Mouse (Mus musculus) liver, embryonic 13.5 days (tissue): ENCODE data around the gene Laptm4a. TPM values are rescaled to one million over a fixed set of nuclear protein-coding genes. Genes with fewer than 3 reads are reported as not detected.

Source experiments
- ATAC-seq: fragments of 200-750 bp; cut with Nextera tagmentation; 2 replicates; pipeline ENCODE4 v1.8.0; 2017; ENCODE audit warnings: low read depth, mild to moderate bottlenecking, moderate number of reproducible peaks, moderate library complexity
- DNase-seq: peaks from one replicate; pipeline ENCODE4 v3.0.0; 2022
- H3K27ac ChIP-seq: fragments of 300-500 bp; sonication (generic); 2 replicates; pipeline ENCODE4 v1.5.1; 2015; ENCODE audit warnings: moderate library complexity, mild to moderate bottlenecking, inconsistent platforms
- H3K27me3 ChIP-seq: fragments of 300-500 bp; sonication (generic); 2 replicates; pipeline ENCODE4 v1.6.1; 2015; ENCODE audit warnings: mild to moderate bottlenecking, inconsistent platforms
- H3K36me3 ChIP-seq: fragments of 300-500 bp; sonication (generic); 2 replicates; pipeline ENCODE4 v1.6.1; 2015; ENCODE audit warnings: mild to moderate bottlenecking, inconsistent platforms
- H3K4me1 ChIP-seq: fragments of 300-500 bp; sonication (generic); replicated peaks from 2 replicates; pipeline ENCODE4 v1.6.1; 2015; ENCODE audit warnings: inconsistent platforms
- H3K4me2 ChIP-seq: fragments of 300-500 bp; sonication (generic); 2 replicates; pipeline ENCODE4 v1.6.1; 2015; ENCODE audit warnings: inconsistent platforms, mild to moderate bottlenecking, moderate library complexity
- H3K4me3 ChIP-seq: fragments of 300-500 bp; sonication (generic); replicated peaks from 2 replicates; pipeline ENCODE4 v1.5.1; 2015; ENCODE audit warnings: mild to moderate bottlenecking, inconsistent platforms
- H3K9ac ChIP-seq: fragments of 300-500 bp; sonication (generic); 2 replicates; pipeline ENCODE4 v1.6.1; 2015; ENCODE audit warnings: mild to moderate bottlenecking, inconsistent platforms
- H3K9me3 ChIP-seq: fragments of 300-500 bp; sonication (generic); replicated peaks from 2 replicates; pipeline ENCODE4 v1.6.1; 2016; ENCODE audit warnings: inconsistent platforms
- WGBS: fragments of 180-500 bp; shearing (Covaris S2); methylation state at CpG from one replicate; pipeline ENCODE4 v1.1.7; 2015; ENCODE audit not compliant: insufficient replicate concordance; 5-methylcytosine and 5-hydroxymethylcytosine counted together
- polyA plus RNA-seq: library from polyadenylated mRNA; unstranded; fragments of >200 nt; fragmentation: Nextera tagmentation; extraction: Ambion mirVana; gene quantifications from 2 replicates; pipeline ENCODE4 v1.2.1, GENCODE M21; 2015

Gene Laptm4a
- polyA plus RNA-seq: 71.4 and 83.9 TPM in 2 replicates

- ATAC-seq (peak; percentile 96), DNase-seq (peak; percentile 96)
- H3K9ac ChIP-seq: peak within 1 kb of the TSS; percentile 87
- no peaks in the 10 kb centered on the region for H3K27me3 ChIP-seq
- H3K27ac ChIP-seq: peak within 1 kb of the TSS; percentile 93
- peak within 1 kb of the TSS; percentile 88 for H3K4me2 ChIP-seq
- peak within 1 kb of the TSS; percentile 75 for H3K4me3 ChIP-seq
- WGBS: under 1% methylated on average over 73 of the region's 73 CpGs
- peaks cover 11% of the 10 kb centered on the region for H3K36me3 ChIP-seq
- peaks cover 31% of the 10 kb centered on the region for H3K4me1 ChIP-seq
- no peaks in the 10 kb centered on the region for H3K9me3 ChIP-seq
Measured at GRCm38 (mm10) chr12:8921394-8922368, at the start of gene Laptm4a. TSS of gene Laptm4a (plus strand) at chr12:8921664.

- ATAC-seq (no peak), DNase-seq (no peak)
- H3K4me3 ChIP-seq: no peak overlapping the region
- peaks cover 14% of the 10 kb centered on the region for H3K4me1 ChIP-seq
- no peaks in the 10 kb centered on the region for H3K9me3 ChIP-seq
- no peaks in the 10 kb centered on the region for H3K36me3 ChIP-seq
- no peaks in the 10 kb centered on the region for H3K27me3 ChIP-seq
- no peak overlapping the region for H3K27ac ChIP-seq
- 69% methylated on average over 9 of the region's 9 CpGs for WGBS
- no peak overlapping the region for H3K9ac ChIP-seq
- no peak overlapping the region for H3K4me2 ChIP-seq
Measured at GRCm38 (mm10) chr12:8875583-8875982, 45.9 kb upstream of the Laptm4a start.

- ATAC-seq: peak; percentile 56
- Histone ChIP-seq H3K4me1 (peaks cover 14% of the 10 kb centered on the region), H3K27ac (no peak overlapping the region)
Measured at GRCm38 (mm10) chr12:8876865-8877264, 44.6 kb upstream of the Laptm4a start.

GRCm38 (mm10) chr12:8877413-8877812 is 44.1 kb upstream of the Laptm4a start:
- H3K4me1 ChIP-seq: peaks cover 14% of the 10 kb centered on the region
- H3K4me3 ChIP-seq: no peak overlapping the region
- no peak overlapping the region for H3K9ac ChIP-seq
- DNase-seq: no peak
- no peaks in the 10 kb centered on the region for H3K9me3 ChIP-seq
- H3K36me3 ChIP-seq: no peaks in the 10 kb centered on the region
- H3K27me3 ChIP-seq: no peaks in the 10 kb centered on the region
- H3K4me2 ChIP-seq: no peak overlapping the region
- H3K27ac ChIP-seq: no peak overlapping the region
- ATAC-seq: 0 out of 2 replicates have a peak, but pooled peaks have one; percentile 2
- WGBS: 47% methylated on average over 6 of the region's 6 CpGs

More at GRCm38 (mm10) chr12:8876865-8877264, 44.6 kb upstream of the Laptm4a start:
- WGBS: 68% methylated on average over 5 of the region's 5 CpGs
- H3K4me2 ChIP-seq: no peak overlapping the region
- no peak overlapping the region for H3K4me3 ChIP-seq
- no peaks in the 10 kb centered on the region for H3K27me3 ChIP-seq
- no peak overlapping the region for H3K9ac ChIP-seq
- H3K9me3 ChIP-seq: no peaks in the 10 kb centered on the region
- no peak for DNase-seq
- H3K36me3 ChIP-seq: no peaks in the 10 kb centered on the region

DNA sequence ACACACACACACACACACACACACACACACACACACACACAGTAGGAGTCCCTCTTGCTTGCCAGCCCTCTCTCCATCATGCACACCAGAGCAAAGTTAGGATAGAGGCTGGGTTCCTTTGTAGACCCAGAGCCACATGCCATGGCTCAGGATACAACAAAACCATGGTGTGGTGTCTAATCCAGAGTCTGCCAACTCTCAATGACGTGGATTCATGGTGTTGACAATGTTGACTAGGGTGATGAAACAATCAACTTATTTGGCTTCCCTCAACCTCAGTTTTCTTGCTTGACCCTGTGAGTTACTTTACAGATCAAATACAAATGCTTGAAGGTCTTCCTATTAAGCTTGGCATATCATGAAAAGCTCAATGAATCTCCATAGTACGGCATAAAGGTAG is 42.7 kb upstream of the Laptm4a start:
- 64% methylated on average over 2 of the region's 2 CpGs for WGBS
- no peak for ATAC-seq
- no peak overlapping the region for H3K4me3 ChIP-seq
- H3K27me3 ChIP-seq: no peaks in the 10 kb centered on the region
- H3K4me1 ChIP-seq: peaks cover 14% of the 10 kb centered on the region
- H3K9me3 ChIP-seq: no peaks in the 10 kb centered on the region
- no peak for DNase-seq
- H3K27ac ChIP-seq: no peak overlapping the region
- no peaks in the 10 kb centered on the region for H3K36me3 ChIP-seq
- H3K9ac ChIP-seq: no peak overlapping the region
- no peak overlapping the region for H3K4me2 ChIP-seq

GRCm38 (mm10) chr12:8879389-8879788 is 42.1 kb upstream of the Laptm4a start:
- Histone ChIP-seq H3K4me3 (no peak overlapping the region), H3K27me3 (no peaks in the 10 kb centered on the region), H3K36me3 (no peaks in the 10 kb centered on the region), H3K9me3 (no peaks in the 10 kb centered on the region), H3K27ac (no peak overlapping the region), H3K9ac (no peak overlapping the region), H3K4me2 (no peak overlapping the region), H3K4me1 (peaks cover 14% of the 10 kb centered on the region)
- ATAC-seq: no peak
- DNase-seq: no peak
- 52% methylated on average over 6 of the region's 6 CpGs for WGBS

GRCm38 (mm10) chr12:8881736-8882135 is 39.7 kb upstream of the Laptm4a start:
- WGBS: 36% methylated on average over 4 of the region's 4 CpGs
- Histone ChIP-seq H3K4me1 (peaks cover 15% of the 10 kb centered on the region), H3K36me3 (no peaks in the 10 kb centered on the region), H3K9me3 (no peaks in the 10 kb centered on the region), H3K9ac (no peak overlapping the region), H3K27me3 (no peaks in the 10 kb centered on the region), H3K4me3 (no peak overlapping the region), H3K27ac (0 out of 2 replicates have a peak overlapping the region, but pooled peaks have one; percentile 44), H3K4me2 (no peak overlapping the region)
- ATAC-seq: no peak
- no peak for DNase-seq

GRCm38 (mm10) chr12:8882376-8882775 is 39.1 kb upstream of the Laptm4a start:
- peak; percentile 8; the same call in 1 of the 2 replicates for ATAC-seq
- WGBS: 57% methylated on average over 8 of the region's 8 CpGs
- no peak overlapping the region for H3K4me2 ChIP-seq
- no peaks in the 10 kb centered on the region for H3K36me3 ChIP-seq
- H3K4me1 ChIP-seq: peaks cover 9% of the 10 kb centered on the region
- no peak for DNase-seq
- H3K27ac ChIP-seq: no peak overlapping the region
- H3K9me3 ChIP-seq: no peaks in the 10 kb centered on the region
- H3K27me3 ChIP-seq: no peaks in the 10 kb centered on the region
- H3K4me3 ChIP-seq: no peak overlapping the region
- H3K9ac ChIP-seq: no peak overlapping the region

DNA sequence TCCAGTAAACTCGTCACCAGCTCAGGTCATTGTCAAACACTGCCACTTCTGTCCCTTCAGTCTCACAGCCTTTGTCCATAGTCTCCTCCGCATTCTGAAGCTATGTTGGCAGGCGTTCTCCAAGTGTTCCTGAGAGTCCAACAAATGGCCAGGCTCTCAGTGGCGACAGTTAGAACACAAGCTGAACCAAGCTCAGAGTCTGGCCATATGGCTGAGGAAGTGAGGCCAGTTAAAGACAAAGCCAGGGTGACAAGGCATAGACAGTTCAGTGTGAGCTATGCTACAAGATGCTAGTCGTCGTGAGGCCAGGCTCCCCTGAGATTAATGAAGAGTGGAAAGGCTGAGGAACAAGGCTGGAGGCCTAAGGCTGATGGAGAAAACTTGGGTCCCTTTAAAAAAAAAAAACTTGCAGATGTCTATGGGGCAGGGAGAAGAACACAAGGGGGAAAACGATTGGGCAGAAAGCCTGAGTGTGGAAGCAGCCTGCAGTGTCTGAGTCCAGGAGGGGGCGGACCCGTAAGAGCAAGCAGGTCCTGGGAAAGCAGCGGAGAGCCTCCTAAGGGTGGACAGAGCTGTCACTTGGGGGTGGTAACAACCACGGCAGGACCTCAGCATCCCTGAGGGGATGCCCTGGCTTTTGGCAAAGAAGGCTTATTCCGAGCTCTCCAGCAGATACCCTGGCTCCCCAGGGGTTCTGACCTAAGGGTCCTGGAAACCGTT is 36.9 kb upstream of the Laptm4a start:
- H3K9ac ChIP-seq: no peak overlapping the region
- H3K27ac ChIP-seq: no peak overlapping the region
- H3K4me1 ChIP-seq: 0 out of 2 replicates have a peak, but pooled peaks cover 5% of the 10 kb centered on the region
- no peak overlapping the region for H3K4me3 ChIP-seq
- no peaks in the 10 kb centered on the region for H3K9me3 ChIP-seq
- no peak for ATAC-seq
- H3K36me3 ChIP-seq: no peaks in the 10 kb centered on the region
- no peak for DNase-seq
- H3K4me2 ChIP-seq: no peak overlapping the region
- H3K27me3 ChIP-seq: no peaks in the 10 kb centered on the region
- WGBS: 27% methylated on average over 13 of the region's 13 CpGs

DNA sequence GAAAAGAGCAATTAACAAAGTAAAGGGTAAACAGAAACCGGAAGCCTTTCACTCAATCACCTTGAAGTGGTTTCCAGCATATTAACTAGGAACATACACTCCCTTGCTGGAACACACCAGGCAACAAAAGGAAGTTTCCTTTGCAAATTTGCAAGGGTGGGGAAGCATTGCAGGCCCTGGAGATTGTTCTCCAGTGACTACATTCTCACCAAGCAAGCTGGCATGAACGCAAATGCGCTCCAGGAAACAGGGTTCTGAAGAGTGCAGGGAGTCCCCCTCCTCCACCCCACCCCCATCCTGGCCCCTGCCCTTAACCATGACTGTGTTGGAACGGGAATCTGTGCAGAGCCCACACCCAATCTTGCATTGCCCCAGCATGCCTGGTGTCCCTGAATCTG is 36.3 kb upstream of the Laptm4a start:
- H3K27ac ChIP-seq: no peak overlapping the region
- DNase-seq: no peak
- ATAC-seq: no peak

DNA sequence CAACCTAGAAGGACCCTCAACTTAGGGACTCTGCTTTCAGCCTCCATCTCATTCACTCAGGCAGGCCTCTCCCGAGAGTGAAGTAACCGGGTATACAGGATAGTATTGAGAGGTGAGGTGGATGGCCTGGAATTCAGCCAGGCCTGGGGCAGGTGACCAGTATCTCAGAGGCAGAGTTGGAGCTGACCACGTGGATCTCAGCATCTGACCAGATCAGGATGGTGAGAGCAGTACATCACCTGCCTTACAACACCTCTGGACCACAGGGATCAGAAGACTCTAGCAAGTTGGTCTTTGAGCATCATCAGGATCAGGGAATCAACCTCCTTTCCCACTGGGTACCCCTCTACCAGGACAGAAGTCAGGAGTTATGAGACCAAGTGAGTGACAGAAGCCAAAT is 35.5 kb upstream of the Laptm4a start:
- H3K4me2 ChIP-seq: no peak overlapping the region

More for the DNA sequence above, 36.3 kb upstream of the Laptm4a start:
- no peaks in the 10 kb centered on the region for H3K27me3 ChIP-seq
- no peak overlapping the region for H3K9ac ChIP-seq
- no peak overlapping the region for H3K4me2 ChIP-seq
- H3K4me3 ChIP-seq: no peak overlapping the region
- WGBS: 13% methylated on average over 4 of the region's 4 CpGs
- 0 out of 2 replicates have a peak, but pooled peaks cover 5% of the 10 kb centered on the region for H3K4me1 ChIP-seq
- H3K36me3 ChIP-seq: no peaks in the 10 kb centered on the region
- no peaks in the 10 kb centered on the region for H3K9me3 ChIP-seq

More for the DNA sequence above, 35.5 kb upstream of the Laptm4a start:
- H3K4me1 ChIP-seq: 0 out of 2 replicates have a peak, but pooled peaks cover 5% of the 10 kb centered on the region
- H3K27me3 ChIP-seq: no peaks in the 10 kb centered on the region
- H3K36me3 ChIP-seq: no peaks in the 10 kb centered on the region
- WGBS: 47% methylated on average over 3 of the region's 3 CpGs
- DNase-seq (no peak), ATAC-seq (no peak)
- no peak overlapping the region for H3K9ac ChIP-seq
- H3K4me3 ChIP-seq: no peak overlapping the region
- H3K27ac ChIP-seq: no peak overlapping the region
- H3K9me3 ChIP-seq: no peaks in the 10 kb centered on the region
